Mouse (Mus musculus): ENCODE data around the gene Hoxd10.

Hoxd10 gene

GRCm38 (mm10) chr2:74696442-74697335, 5.0 kb downstream of the Hoxd10 start:
- no peak for DNase-seq (ENCODE audit: low spot score)

GRCm38 (mm10) chr2:74697567-74698121, 5.9 kb downstream of the Hoxd10 start, which contains the start of gene Hoxd9:
TSS of gene Hoxd9 (plus strand) at chr2:74697727.
- peak; percentile 64 for DNase-seq (ENCODE audit: low spot score)

DNA sequence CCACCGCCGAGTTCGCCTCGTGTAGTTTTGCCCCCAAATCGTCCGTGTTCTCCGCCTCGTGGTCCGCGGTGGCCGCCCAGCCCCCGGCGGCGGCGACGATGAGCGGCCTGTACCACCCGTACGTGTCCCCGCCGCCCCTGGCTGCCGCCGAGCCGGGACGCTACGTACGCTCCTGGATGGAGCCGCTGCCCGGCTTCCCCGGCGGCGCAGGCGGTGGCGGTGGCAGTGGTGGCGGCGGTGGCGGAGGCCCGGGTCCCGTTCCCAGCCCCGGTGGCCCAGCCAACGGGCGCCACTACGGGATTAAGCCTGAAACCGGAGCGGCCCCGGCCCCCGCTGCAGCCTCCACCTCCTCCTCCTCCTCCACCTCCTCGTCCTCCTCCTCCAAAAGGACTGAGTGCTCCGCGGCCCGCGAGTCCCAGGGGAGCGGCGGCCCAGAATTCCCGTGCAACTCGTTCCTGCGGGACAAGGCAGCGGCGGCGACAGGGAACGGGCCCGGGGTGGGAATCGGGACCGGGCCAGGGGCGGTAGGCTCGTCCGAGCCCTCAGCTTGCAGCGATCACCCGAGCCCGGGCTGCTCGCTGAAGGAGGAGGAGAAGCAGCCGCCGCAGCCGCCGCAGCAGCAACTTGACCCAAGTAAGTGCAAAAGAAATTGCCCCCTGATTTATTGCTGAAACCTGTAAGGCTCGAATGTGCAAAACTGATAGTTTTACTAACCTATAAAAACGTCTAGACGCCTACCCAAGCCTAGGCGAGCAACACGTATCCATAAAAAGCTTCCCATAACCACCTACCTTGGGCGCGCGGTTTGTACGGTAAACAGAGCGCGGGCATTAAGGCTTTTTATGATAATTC, 6.7 kb downstream of the Hoxd10 start:
- peak; percentile 56 for DNase-seq (ENCODE audit: low spot score)

DNA sequence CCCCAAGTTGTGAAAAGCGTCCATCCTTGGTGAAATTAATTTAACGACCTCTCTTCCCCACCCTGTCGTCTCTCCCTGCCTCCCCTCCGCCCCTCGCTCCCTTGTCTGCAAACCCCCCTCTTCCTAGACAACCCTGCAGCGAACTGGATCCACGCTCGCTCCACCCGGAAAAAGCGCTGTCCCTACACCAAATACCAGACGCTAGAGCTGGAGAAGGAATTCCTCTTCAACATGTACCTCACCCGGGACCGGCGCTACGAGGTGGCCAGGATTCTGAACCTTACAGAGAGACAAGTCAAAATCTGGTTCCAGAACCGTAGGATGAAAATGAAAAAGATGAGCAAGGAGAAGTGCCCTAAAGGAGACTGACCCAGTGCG, 7.3 kb downstream of the Hoxd10 start:
- DNase-seq (ENCODE audit: low spot score), result no peak

GRCm38 (mm10) chr2:74699664-74700545, 8.2 kb downstream of the Hoxd10 start:
- DNase-seq (ENCODE audit: low spot score), result no peak

- DNase-seq (ENCODE audit: low spot score), result no peak
Measured at GRCm38 (mm10) chr2:74700546-74701112, 8.9 kb downstream of the Hoxd10 start.

GRCm38 (mm10) chr2:74701949-74702819, 10.5 kb downstream of the Hoxd10 start:
- DNase-seq (ENCODE audit: low spot score), result peak; percentile 91

GRCm38 (mm10) chr2:74702820-74703219, 11.1 kb downstream of the Hoxd10 start:
- DNase-seq (ENCODE audit: low spot score), result no peak

DNA sequence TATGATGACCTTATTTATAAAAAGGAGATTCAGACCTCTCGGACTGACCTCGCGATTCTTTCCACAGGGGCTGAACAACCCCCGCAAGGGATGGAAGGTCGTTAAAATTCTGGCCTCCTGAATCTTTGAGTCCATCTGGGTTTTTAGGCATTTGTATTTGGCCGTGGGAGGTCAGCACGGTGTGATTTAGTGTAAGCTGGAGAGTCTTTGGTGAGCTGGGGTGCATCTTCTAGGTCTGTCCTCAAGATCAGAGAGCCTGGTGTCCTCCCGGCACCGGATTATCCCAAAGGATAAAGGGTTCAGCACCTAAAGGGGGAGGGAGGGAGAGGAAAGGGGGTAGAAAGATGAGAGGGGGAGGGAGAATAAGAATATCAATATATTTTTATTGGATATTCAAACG, 11.6 kb downstream of the Hoxd10 start:
- DNase-seq (ENCODE audit: low spot score), result no peak

GRCm38 (mm10) chr2:74703720-74704392, 12.1 kb downstream of the Hoxd10 start:
- DNase-seq (ENCODE audit: low spot score), result no peak

GRCm38 (mm10) chr2:74704393-74704998, 12.8 kb downstream of the Hoxd10 start, which contains the start of gene Hoxd8:
TSS of gene Hoxd8 (plus strand) at chr2:74704615.
- peak; percentile 77 for DNase-seq (ENCODE audit: low spot score)

DNA sequence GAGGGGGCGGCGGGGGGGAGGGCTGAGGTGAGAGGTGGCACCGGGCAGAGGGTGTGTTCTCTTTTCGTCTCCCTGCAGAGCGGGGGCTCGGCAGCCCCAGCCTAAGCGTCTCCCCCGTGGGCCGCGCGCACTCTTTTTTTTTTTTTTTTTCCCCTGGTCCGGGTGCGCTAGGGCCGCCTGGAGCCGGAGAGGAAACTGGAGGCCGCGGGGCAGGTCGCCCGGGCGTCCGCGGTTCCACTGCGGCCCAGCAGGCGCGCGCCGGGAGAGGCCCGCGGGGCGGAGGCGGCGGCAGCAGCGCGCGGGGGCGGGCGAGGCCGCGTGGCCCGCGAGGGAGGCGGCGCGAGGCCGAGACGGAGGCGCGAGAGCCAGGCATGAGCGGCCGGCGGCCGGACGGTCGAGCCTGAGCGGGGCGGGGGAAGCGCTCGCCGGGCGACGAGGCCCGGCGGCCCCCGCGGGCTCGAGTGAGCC, 13.3 kb downstream of the Hoxd10 start:
- no peak for DNase-seq (ENCODE audit: low spot score)

DNA sequence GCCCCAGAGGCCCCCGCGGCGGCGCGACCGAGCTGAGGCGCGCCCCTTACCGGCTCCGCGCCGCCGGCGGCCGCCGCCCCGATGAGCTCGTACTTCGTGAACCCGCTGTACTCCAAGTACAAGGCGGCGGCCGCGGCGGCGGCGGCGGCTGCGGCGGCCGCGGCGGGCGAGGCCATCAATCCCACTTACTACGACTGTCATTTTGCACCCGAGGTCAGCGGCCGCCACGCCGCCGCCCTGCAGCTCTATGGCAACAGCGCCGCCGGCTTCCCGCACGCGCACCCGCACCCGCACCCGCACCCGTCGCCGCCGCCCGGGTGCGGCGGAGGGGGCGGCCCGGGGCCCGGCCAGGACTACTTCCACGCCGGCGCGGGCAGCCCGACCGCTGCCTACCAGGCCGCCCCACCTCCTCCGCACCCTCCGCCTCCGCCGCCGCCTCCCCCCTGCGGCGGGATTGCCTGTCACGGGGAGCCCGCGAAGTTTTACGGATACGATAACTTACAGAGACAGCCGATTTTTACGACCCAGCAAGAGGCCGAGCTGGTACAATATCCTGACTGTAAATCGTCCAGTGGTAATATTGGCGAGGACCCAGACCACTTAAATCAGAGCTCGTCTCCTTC, 13.9 kb downstream of the Hoxd10 start:
- DNase-seq (ENCODE audit: low spot score), result peak; percentile 77

DNA sequence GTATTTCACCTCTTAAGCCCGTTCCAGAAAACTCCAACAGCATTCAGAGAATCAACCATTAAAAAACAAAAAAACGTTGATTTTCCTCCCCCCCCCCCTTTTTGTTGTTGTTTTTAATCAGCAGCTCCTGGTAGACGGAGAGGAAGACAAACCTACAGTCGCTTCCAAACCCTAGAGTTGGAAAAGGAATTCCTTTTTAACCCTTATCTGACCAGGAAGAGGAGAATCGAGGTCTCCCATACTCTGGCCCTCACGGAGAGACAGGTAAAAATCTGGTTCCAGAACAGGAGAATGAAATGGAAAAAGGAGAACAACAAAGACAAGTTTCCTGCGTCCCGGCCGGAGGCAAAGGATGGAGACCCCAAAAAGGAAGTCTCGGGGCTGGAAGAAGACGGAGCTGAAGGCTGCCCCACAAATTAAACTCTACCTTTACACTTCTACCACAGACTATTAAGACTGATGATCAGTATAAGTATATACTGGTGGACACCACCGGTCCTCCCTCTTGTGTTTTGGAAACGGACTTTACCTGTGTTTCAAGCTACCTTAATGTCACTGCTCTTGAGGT, 14.8 kb downstream of the Hoxd10 start:
- DNase-seq (ENCODE audit: low spot score), result peak; percentile 36

GRCm38 (mm10) chr2:74707599-74707998, 15.9 kb downstream of the Hoxd10 start:
- DNase-seq (ENCODE audit: low spot score), result peak; percentile 43

GRCm38 (mm10) chr2:74708676-74709075, 17.0 kb downstream of the Hoxd10 start:
- DNase-seq (ENCODE audit: low spot score), result peak; percentile 89

DNA sequence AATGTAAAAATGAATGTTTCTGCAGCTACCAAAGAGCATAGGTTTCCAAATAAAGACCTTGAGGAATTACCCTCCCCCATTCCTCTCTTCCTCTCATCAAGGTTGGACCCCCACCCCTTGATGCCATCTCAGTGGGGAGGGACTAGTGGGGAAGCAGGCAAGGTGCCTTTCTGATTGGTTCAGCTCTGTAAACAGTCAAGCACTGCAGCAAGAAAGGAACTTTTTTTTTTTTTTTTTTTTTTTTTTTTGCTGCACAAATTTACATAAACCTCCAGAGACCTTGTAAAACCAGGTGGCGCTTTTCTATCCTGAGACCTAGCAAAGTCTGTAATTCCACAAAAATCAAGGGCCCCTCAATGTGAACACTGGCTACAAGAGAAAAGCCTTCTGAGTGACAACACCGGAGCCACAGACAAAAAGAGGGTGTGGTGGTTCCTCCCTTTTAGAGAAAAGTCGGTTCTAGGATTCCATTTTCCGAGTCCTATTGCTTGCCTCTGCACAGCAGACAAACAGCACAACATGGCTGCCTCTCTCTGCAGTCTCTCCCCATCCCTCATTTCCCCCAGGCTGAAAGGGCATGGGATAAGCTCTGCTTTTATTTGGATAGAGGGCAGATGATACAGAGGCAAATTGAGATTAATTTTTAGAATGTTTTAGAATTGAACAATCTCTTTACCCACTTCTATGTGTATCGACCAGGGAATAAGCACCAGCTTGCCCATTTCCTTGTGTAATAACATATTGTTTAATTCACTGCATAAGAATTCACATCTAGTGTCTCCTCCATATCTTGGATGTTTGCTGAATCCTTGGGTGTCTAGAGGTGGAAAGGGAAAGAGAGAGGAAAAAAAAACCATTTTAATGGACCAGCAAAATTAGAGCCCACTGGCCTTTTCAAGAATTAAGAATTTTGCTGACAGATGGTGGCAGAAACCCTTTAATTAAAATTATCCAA, 18.0 kb downstream of the Hoxd10 start:
- DNase-seq (ENCODE audit: low spot score), result peak; percentile 53
